Mouse (Mus musculus) frontal cortex, adult (tissue): ENCODE measurements around the gene Smarcc1.
"Not testable (repeated sequence)": the region's sequence is repeated elsewhere in the genome, so short reads cannot be mapped to it uniquely, and the experiment has no call there.

Source experiments
- ATAC-seq: cut with Nextera tagmentation; 2 replicates; pipeline ENCODE4 v1.9.2; 2017; ENCODE audit warnings: mild to moderate bottlenecking, moderate library complexity, mixed read lengths; ENCODE audit not compliant: low TSS enrichment

The Smarcc1 gene

DNA sequence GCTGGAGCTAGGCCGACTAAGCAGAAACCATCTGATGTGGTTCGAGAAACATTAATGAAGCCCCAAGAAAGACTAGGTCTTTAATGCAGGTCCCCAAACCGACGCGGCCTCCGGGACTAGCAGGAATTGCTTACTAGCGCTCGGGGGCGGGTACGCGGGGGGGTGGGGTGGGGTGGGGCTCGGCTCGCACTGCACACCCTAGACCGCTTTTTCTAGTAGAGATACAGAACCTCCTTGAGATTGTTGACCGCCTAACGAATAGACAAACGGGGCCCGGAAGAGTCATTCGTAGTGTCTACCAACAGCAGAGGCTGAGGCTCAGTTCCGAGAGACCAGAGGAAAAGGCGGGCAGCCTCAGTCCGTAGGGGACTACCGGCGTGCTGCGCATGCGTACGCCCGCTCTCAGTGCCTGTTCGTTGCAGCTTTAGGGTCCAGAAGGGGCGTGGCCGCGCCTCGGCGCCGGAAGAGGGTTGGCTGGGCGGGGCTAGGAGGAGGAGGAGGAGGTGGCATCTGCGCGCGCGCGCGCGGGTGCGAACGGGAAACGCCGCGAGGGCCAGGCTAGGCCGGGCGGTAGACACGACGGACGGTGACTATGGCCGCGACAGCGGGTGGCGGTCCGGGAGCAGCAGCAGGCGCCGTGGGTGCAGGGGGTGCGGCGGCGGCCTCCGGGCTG is 14.2 kb downstream of the Smarcc1 start:
- peak; percentile 97 for ATAC-seq

DNA sequence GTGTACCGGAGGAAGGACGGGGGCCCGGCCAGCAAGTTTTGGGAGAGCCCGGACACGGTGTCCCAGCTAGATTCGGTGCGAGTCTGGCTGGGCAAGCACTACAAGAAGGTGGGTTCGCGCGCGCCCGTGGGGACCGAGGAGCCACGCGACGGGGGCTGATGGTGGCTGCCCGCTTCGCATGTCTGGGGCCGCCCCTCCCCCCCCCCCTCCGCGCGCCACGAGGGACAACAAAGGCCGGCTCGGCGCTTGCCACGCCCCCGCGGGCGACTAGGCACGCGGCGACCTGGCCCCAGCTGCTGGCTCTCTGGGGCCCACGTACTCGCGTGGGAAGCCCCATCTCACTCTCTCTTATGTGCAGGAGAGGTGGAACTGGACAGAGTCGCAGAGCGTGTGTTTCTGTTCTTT is 14.7 kb downstream of the Smarcc1 start:
- peak; percentile 35; the same call in 1 of the 2 replicates for ATAC-seq

DNA sequence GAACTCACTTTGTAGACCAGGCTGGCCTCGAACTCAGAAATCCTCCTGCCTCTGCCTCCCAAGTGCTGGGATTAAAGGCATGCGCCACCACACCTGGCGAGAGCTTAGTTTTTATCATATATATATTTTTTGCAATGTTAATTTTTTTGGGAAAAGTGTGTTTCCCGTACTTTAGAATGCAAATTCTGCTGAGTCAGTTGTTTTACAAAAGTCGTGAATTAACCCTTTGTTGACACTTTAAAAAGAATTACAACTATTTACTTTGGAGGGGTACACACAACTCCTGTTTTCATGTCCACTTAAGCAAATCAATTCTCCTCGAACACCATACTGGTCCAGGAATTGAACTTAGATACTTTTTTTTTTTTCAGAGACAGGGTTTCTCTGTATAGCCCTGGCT is 15.4 kb downstream of the Smarcc1 start:
- no peak for ATAC-seq

DNA sequence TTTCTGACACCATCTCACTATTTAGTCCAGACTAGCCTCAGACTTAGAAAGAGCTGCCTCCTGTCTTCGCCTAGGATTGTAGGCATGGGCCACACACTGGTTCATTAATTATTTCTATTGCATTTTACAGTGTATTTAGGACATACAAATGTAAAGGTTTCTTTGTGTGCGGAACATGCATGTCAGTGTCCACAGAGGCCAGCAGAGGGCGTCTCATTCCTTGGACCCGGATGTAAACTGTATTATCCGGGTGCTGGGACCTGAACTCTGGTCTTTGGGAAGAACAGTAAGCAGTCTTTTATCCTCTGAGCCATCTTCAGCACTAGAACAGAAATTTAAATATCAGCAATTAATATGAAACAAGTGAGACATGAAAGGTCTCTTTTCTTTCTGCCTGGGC is 16.7 kb downstream of the Smarcc1 start:
- ATAC-seq = no peak

DNA sequence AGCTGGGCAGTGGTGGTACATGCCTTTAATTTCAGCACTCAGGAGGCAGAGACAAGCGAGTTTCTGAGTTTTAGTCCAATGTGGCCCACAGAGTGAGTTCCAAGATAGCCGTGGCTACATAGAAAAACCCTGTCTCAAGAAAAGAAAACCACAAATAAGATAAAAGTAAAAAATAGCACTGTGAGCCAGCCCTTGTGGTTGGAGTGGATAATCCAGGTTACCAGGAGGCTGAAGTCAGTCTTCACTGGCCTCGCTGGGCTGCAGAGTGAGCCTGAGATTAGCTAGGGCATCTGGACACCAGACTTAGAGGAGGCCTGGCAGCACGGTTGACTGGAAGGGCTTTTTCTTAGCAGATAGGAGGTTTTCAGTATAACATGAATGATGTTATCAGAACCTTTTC is 21.6 kb downstream of the Smarcc1 start:
- no peak for ATAC-seq

DNA sequence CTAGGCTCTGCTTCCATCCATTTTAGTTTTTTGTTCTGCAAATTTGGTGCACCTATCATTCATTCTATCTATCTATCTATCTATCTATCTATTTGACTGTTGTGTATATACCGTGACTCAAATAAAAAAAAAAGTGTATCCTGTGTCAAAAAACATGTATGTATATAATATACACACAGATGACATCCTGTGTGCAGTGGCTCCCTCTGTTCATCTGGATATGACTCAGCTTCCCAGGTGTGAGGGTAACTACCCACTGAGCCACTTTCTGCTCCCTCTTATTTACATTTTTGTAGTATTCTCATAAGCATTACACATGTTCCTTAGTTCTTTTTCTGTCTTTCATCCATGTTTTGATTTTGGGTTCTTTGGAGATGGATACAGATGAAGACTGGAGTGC is 24.6 kb downstream of the Smarcc1 start:
- no peak for ATAC-seq

DNA sequence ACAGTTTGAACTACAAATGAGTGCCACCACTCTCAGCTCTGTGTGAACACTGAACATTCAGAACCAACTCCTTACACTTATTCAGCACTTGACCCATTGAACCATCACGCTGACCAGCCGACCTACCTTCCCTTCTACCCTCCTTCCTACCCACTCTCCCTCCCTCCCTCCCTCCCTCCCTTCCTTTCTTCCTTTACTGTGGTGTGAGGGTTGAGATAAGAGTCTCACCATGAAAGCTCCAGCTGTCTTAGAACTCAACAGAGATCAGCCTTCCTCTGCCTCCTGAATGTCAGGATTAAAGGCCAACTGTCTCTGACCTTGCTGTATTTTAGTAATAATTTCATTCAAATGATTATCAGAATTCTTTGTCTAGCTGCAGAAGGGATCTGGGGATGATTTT is 31.1 kb downstream of the Smarcc1 start:
- no peak for ATAC-seq

DNA sequence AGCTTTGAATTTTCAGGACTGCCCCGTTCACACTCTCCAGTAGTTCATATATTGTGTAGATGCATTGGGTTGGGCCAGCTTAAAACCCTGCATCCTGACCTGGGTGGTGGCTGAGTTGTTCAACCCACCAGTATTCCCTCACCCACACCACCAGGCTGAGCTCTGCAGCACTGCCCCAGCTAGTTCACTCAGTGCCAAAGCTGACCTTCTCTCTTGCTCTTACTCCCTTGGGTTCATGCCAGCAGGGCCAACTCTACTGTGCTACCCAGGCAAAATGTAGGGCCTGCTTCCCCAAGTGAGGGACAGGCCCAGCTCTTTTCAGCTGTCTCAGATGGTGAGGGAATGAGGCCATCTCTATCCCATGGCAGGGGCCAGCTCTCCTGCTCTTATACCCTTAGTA is 41.5 kb downstream of the Smarcc1 start:
- no peak for ATAC-seq

DNA sequence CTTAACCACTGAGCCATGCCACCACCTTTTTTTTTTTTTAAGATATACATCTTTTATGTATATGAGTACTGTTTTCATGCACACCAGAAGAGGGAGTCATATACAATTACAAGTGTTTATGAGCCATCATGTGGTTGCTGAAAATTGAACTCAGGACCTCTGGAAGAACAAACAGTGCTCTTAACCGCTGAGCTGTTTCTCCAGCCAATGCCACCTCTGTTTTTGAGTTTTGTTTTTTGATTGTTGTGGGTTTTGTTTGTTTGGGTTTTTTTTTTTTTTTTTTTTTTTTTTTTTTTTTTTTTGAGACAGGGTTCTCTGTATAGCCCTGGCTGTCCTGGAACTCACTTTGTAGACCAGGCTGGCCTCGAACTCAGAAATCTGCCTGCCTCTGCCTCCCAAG is 43.0 kb downstream of the Smarcc1 start:
- ATAC-seq = not testable (repeated sequence)

DNA sequence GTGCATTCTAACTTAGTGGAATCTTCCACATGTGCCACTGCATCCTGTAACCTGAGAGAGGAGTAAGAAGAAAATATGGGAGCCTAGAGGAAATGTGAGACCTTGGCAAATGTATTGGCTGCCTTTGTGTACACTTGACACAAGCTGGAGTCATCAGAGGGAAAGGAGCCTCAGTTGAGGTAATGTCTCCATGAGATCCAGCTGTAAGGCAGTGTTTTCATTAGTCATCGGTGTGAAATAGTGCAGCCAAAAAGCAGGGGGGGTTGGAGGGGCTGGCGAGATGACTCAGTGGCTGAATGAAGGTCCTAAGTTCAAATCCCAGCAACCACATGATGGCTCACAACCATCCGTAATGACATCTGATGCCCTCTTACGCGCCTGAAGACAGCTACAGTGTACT is 44.9 kb downstream of the Smarcc1 start:
- no peak for ATAC-seq

DNA sequence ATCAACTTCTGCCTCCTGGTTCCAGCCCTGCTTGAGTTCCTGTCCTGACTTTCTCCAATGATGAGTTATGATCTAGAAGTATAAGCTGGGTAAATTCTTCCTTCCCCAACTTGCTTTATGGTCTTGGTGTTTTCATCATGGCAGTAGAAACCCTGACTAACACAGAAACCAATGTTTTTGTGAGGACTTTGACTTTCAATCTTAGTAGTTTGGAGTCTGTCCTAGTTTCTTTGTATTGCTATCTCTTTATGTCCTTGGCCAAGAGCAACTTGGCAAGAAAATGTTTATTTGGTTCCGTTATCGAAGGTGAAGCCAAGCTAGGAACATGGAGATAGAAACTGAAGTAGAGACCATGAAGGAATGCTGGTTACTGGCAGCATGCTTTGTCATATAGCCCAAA is 45.6 kb downstream of the Smarcc1 start:
- ATAC-seq = no peak

DNA sequence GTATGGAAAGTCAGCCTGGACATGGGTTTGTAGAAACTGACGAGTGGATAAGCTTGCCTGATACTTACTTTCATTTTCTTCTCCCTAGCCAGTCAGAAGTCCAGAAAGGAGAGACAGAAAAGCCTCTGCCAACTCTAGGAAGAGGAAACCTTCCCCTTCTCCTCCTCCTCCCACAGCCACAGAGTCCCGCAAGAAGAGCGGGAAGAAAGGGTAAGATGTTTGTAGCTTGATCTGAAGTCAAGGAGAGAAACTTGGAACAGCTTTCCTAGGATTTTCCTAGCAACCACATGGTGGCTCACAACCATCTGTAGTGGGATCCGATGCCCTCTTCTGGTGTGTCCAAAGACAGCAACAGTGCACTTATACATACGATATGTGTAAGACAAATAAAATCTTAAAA is 53.4 kb downstream of the Smarcc1 start:
- ATAC-seq = peak; percentile 64; the same call in 1 of the 2 replicates

DNA sequence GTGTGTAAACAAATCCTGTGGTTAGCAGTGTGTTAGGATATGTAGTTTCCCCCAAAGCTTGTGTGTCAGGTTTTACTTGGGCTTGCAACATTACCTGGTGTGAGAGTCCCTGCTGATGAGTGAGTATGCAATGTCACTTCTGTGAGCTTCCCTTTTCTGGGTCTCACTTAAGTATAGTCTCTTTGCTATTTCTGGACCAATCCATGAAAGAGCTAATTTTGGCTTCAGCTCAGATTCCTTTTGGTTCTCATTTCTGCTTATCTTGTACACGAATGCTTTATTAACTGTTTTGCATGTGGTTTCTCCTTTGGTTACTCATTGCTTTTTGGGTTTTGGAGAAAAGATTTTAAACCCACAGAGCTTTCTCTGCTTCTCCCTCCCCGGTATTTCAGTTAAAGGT is 82.4 kb downstream of the Smarcc1 start:
- peak; percentile 34; the same call in 1 of the 2 replicates for ATAC-seq

DNA sequence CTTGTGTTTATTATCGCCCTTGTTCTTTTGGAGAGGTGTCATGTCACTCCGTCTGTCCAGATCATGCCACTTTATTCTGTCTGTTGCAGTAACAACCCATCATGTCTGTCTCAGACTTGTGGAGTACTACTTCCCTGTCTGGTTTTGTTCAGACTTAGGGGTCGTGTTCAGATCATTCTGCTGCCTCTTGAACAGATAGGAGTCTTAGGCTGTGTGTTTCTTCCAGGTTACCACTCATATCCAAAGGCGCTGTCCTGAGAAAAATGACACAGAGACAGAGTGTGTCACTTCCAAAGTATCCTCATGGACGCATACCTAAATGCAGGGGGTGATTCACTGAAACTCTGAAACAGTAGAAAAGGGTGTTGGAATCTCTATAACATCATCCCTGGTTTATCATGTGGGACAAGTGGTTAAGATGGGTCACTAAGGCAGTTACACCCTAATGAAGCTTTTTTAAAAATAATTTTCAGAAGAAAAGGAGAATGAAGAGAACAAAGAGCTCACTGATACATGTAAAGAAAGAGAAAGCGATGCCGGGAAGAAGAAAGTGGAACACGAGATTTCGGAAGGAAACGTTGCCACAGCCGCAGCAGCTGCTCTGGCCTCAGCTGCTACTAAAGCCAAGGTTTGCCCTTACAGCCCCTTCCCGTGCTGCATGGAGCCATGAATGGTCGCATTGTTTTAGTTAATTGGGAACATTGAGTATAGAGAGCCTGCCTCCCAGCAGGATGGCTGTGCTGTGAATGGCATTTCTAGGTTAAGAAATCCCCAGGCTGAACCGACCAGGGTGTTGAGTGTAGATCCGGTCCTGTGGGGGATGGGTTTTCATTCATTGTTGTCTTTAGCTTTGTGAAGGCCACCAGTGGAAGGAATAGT is 88.3 kb downstream of the Smarcc1 start:
- ATAC-seq = peak; percentile 76

DNA sequence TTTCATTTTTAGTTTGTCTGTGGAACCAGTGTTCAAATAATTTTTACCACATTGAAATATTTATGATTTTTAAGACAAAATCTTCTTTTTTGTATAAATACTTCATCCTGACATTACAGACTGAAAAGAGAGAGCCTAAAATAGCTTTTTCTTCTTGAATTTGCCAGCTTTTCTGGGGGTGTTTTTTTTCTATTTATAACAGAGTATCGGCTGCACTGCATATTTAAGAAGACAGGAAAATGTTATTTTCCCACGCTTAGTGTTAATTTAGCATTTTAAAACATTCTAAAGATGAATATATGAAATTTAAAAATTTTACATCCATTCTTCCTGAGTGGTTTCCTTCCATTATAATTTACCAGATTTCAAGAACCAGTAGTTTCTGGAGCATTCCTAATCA is 88.9 kb downstream of the Smarcc1 start:
- peak; percentile 34 for ATAC-seq

DNA sequence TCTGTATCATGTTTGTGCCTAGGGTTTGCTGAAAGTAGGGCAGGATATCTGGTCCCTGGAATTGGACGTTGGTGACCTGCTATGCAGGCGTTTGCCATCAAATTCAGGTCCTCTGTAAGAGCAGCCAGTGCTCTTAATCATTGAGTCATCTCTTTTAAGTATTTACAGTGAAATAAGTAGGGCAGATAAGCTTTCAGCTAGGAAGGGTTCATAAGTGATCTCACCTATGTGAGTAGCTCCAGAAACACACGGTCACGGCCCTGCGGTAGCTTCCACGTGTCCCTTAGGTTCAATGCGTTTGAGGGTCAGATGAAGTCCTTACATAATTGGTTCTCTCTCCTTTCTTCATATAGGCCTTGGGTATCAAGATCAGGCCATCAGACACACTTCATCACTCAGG is 90.8 kb downstream of the Smarcc1 start:
- ATAC-seq = no peak

DNA sequence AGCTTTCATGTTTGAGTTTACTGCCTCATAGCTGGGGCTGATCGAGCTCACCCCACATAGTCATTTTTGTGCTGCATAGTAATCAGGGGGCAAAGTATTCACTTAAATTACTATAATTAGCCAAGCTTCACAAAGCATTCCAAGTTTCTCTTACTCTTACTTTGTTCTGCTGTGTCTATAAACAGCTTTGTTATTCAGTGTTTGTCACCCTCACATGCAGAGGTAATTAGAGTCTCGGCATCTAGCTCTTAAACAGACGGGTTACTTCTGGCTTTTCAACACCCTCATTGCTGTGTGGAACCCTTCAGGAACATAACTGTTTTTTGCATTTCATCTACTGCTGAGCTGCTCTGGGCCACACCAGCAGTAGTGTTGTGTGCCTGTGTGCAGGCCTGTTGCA is 91.5 kb downstream of the Smarcc1 start:
- ATAC-seq = 0 out of 2 replicates have a peak, but pooled peaks have one; percentile 15

DNA sequence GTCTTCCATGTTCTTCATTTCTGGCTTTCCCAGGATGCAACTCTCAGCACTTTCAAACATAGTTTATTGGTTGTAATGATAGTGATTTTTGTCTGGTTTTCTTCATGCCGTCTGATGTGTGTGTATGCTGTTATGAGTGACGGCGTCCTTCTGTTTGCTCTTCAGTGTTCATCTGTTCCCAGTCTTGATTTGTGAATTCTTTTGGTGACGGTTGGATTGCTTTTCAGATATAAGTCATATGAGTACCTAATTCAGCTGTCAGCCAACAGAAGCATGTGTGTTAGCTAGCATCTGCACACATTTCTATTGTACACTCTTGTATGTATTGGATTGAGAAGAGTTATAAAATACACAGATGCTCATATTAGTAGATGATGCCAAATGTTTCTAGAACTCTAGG is 106.8 kb downstream of the Smarcc1 start:
- no peak for ATAC-seq

DNA sequence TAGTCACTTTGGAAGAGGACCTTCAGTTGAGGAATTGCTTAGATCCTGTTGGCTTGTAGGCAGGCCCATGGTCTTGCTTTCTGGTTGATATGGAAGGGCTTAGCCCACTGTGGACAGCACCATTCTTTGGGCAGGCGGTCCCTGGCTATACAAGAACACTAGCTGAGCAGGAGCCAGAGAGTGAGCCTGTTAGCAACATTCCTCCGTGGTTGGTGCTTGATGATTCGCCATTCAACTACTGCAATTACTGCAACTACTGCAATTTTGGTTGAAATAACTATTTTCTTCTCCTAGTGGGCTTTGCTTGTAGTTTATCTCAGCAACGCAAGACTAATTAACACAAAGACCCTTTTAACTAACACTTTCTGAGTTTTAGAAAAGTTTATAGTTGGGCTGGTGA is 108.7 kb downstream of the Smarcc1 start:
- no peak for ATAC-seq

DNA sequence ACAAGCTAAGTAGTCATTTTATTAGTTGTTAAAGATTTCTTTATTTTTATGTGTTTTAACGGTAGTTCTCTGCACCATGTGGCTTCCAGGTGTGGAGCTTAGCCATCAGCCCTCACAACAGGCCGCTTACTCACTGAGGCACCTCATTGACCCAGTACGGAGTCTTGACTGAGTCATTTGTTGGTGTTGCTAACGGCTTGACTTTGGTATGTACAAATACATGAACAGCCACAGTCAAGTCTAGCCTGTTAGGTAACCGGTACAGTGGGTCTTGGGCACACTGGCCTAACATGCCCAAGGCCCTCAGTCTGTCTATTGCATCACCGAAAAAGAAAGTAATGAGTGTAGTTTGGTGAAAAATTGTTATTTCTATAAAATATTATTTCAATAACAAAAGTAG is 111.2 kb downstream of the Smarcc1 start:
- ATAC-seq = no peak

DNA sequence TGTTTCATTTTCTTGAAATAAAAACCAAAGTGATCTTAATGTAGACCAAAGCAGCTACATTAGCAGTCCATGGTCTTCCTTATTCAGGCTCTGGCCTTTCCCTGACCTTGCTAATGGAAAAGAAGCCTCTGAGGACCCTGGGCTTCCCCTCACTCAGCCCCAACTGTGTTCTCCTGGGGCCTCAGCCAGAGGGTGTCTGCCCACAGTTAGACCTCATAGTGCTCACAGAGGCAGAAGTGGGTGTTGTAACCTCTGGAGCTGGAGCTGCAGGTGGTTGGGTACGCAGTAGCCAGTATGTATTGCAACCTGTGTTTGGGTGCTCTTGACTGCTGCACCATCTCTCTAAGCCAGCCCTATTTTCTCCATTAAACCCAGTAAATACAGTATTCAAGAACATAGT is 111.6 kb downstream of the Smarcc1 start:
- no peak for ATAC-seq

DNA sequence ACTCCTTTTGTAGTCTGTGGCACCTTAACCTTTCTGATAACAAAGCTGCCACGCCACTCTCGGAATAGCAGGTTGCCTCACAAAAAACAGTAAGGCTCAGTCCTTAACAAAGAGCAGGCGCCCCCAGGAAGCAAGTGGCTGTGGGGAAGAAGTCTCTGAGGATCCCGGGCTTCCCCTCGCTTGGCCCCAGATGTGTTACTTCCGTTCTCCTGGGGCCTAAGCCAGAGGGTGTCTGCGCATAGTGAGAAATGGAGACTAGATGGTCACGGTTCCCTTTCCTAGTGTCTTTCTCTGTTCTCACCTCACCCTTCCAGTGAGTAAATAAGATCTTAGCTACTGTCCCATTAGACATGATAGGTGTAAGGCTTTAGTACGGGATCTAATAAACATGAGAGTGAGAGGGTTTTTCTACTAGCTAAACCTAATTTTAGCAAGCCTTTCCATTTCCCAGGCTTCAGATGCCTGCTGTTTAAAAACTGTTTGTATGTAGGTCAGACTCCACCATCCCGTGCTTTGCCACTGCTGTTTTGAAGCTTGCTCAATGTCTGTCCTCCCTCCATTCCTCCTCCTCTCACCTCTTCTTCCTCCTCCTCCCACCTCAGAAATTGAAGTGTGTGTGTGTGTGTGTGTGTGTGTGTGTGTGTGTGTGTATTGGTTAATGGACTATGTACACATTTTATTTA is 112.2 kb downstream of the Smarcc1 start:
- ATAC-seq = peak; percentile 69; the same call in 1 of the 2 replicates
